Mouse (Mus musculus) heart, postnatal 25 days (tissue): Measurements from ENCODE around the gene Birc2. TPM values are rescaled to one million over a fixed set of nuclear protein-coding genes. Genes with fewer than 3 reads are reported as not detected.
"Not testable (repeated sequence)": the region's sequence is repeated elsewhere in the genome, so short reads cannot be mapped to it uniquely, and the experiment has no call there.

Experiments used
- DNase-seq: peaks from one replicate; pipeline ENCODE4 v3.0.0; 2022; ENCODE audit warnings: low spot score
- intact Hi-C: fragments of 180-260 bp; cut with DNase I; formaldehyde crosslinking; loops from one replicate; pipeline ENCODE4 v1.15.1; 2025
- total RNA-seq, 2 experiments: library from RNA; stranded (reverse); gene quantifications; 2 replicates each; pipeline ENCODE4 v1.2.3; 2021

Gene Birc2
- total RNA-seq, result 10 to 100 TPM; 23.6 to 24.8 TPM

- DNase-seq, result peak; percentile 92
- intact Hi-C loops, result loop anchor here (1.0 to 5.0 kb wide), 2 partner anchors 35 to 73 kb away; partner anchors contain the start of genes Birc3 and Tmem123
Measured at GRCm38 (mm10) chr9:7836905-7837805, at the start of gene Birc2. Gene Birc2, minus strand, starts transcription at chr9:7837064.

GRCm38 (mm10) chr9:7884346-7884745, 47.5 kb upstream of the Birc2 start:
- DNase-seq, result no peak
- intact Hi-C loops, result no loop called here

GRCm38 (mm10) chr9:7882304-7882865, 45.5 kb upstream of the Birc2 start:
- no peak for DNase-seq
- intact Hi-C loops, result no loop called here

GRCm38 (mm10) chr9:7873511-7874211, 36.8 kb upstream of the Birc2 start:
- intact Hi-C loops, result loop anchor here (5.0 kb wide), 1 partner anchor 36 kb away; the partner anchor contains the start of gene Birc2
- DNase-seq, result no peak

GRCm38 (mm10) chr9:7872775-7873439, 36.0 kb upstream of the Birc2 start, which contains the start of gene Birc3:
Gene Birc3, minus strand, starts transcription at chr9:7873186.
- intact Hi-C loops, result loop anchor here (5.0 kb wide), 1 partner anchor 36 kb away; the partner anchor contains the start of gene Birc2
- DNase-seq, result peak; percentile 72

- intact Hi-C loops, result loop anchor here (5.0 kb wide), 1 partner anchor 35 kb away; the partner anchor contains the start of gene Birc2
- no peak for DNase-seq
Measured at GRCm38 (mm10) chr9:7872044-7872774, 35.3 kb upstream of the Birc2 start.

- intact Hi-C loops, result loop anchor here (5.0 kb wide), 1 partner anchor 34 kb away; the partner anchor contains the start of gene Birc2
- no peak for DNase-seq
Measured at GRCm38 (mm10) chr9:7871316-7872043, 34.6 kb upstream of the Birc2 start.

- DNase-seq, result no peak
- intact Hi-C loops, result loop anchor here (5.0 kb wide), 1 partner anchor 33 kb away; the partner anchor contains the start of gene Birc2
Measured at GRCm38 (mm10) chr9:7870556-7871315, 33.9 kb upstream of the Birc2 start.

- intact Hi-C loops, result no loop called here
- DNase-seq, result no peak
Measured at GRCm38 (mm10) chr9:7868838-7869491, 32.1 kb upstream of the Birc2 start.

GRCm38 (mm10) chr9:7867981-7868380, 31.1 kb upstream of the Birc2 start:
- DNase-seq, result peak; percentile 13
- intact Hi-C loops, result no loop called here

GRCm38 (mm10) chr9:7866981-7867380, 30.1 kb upstream of the Birc2 start:
- DNase-seq, intact Hi-C loops: not testable (repeated sequence)

GRCm38 (mm10) chr9:7860976-7861375, 24.1 kb upstream of the Birc2 start:
- DNase-seq, result no peak
- intact Hi-C loops, result no loop called here

GRCm38 (mm10) chr9:7855912-7856311, 19.0 kb upstream of the Birc2 start:
- no peak for DNase-seq
- intact Hi-C loops, result loop anchor here (1.0 to 10.0 kb wide), 4 partner anchors 41 to 349 kb away; no protein-coding TSS in a partner anchor

- intact Hi-C loops, result loop anchor here (1.0 to 10.0 kb wide), 4 partner anchors 42 to 349 kb away; no protein-coding TSS in a partner anchor
- DNase-seq, result no peak
Measured at GRCm38 (mm10) chr9:7855374-7855773, 18.5 kb upstream of the Birc2 start.

- DNase-seq, result not testable (repeated sequence)
- intact Hi-C loops, result loop anchor here (10.0 kb wide), 1 partner anchor 351 kb away; no protein-coding TSS in a partner anchor
Measured at GRCm38 (mm10) chr9:7854196-7854595, 17.3 kb upstream of the Birc2 start.

GRCm38 (mm10) chr9:7852346-7853230, 15.7 kb upstream of the Birc2 start:
- intact Hi-C loops, result loop anchor here (10.0 kb wide), 1 partner anchor 352 kb away; no protein-coding TSS in a partner anchor
- no peak for DNase-seq
